Mouse (Mus musculus) heart, embryonic 15.5 days (tissue): Measurements from ENCODE around the gene Vash2. TPM values are rescaled to one million over a fixed set of nuclear protein-coding genes. Genes with fewer than 3 reads are reported as not detected.
A peak's percentile ranks its signal among the peaks of the same experiment; 100 is the strongest.

Experiments
- ATAC-seq: fragments of 200-750 bp; cut with Nextera tagmentation; replicated peaks from 2 replicates; pipeline ENCODE4 v1.8.0; 2017; ENCODE audit warnings: low read depth, moderate TSS enrichment; ENCODE audit not compliant: insufficient number of reproducible peaks, insufficient read depth, low FRiP score
- H3K27ac ChIP-seq: fragments of 300-500 bp; sonication (generic); 2 replicates; pipeline ENCODE4 v1.5.1; 2015; ENCODE audit warnings: mild to moderate bottlenecking, inconsistent platforms
- H3K27me3 ChIP-seq: fragments of 300-500 bp; sonication (generic); 2 replicates; pipeline ENCODE4 v1.6.1; 2015; ENCODE audit warnings: inconsistent platforms
- H3K36me3 ChIP-seq: fragments of 300-500 bp; sonication (generic); 2 replicates; pipeline ENCODE4 v1.6.1; 2015; ENCODE audit warnings: mild to moderate bottlenecking, inconsistent platforms
- H3K4me1 ChIP-seq: fragments of 300-500 bp; sonication (generic); replicated peaks from 2 replicates; pipeline ENCODE4 v1.6.1; 2015; ENCODE audit warnings: inconsistent platforms
- H3K4me2 ChIP-seq: fragments of 300-500 bp; sonication (generic); 2 replicates; pipeline ENCODE4 v1.6.1; 2015; ENCODE audit warnings: inconsistent platforms, mild to moderate bottlenecking, moderate library complexity
- H3K4me3 ChIP-seq: fragments of 300-500 bp; sonication (generic); 2 replicates; pipeline ENCODE4 v1.5.1; 2015; ENCODE audit warnings: mild to moderate bottlenecking, inconsistent platforms
- H3K9ac ChIP-seq: fragments of 300-500 bp; sonication (generic); 2 replicates; pipeline ENCODE4 v1.6.1; 2015; ENCODE audit warnings: mild to moderate bottlenecking, inconsistent platforms
- H3K9me3 ChIP-seq: fragments of 300-500 bp; sonication (generic); replicated peaks from 2 replicates; pipeline ENCODE4 v1.6.1; 2016; ENCODE audit warnings: inconsistent platforms
- WGBS: fragments of 180-500 bp; shearing (Covaris S2); methylation state at CpG from one replicate; pipeline ENCODE4 v1.1.7; 2015; ENCODE audit warnings: mixed read lengths; 5-methylcytosine and 5-hydroxymethylcytosine counted together
- polyA plus RNA-seq: library from polyadenylated mRNA; unstranded; fragments of >200 nt; fragmentation: Nextera tagmentation; extraction: Ambion mirVana; gene quantifications from 2 replicates; pipeline ENCODE4 v1.2.1, GENCODE M21; 2015

Gene Vash2
- polyA plus RNA-seq, 1 experiment from 2014 or later: 45.9 TPM

DNA sequence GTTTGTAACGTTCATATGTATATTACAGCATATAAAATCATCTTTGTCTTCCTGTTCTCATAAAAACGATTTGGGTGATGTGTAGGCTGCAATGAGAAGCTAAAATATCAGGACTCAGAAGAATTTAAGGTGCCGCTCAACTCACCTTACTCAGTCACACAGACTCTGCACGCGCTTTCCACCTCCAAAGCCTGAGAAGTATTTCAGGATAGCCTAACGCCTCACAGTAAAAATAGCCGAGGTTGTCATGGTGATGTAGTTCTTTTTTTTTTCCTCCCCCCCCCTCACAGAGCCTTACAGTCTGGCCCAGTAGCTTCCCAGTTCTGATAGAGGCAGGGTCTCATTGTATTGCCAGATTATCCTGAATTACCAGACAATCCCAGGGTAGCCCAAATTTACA, 60.2 kb downstream of the Vash2 start:
- H3K9me3 ChIP-seq: no peaks in the 10 kb centered on the region
- WGBS: 33% methylated on average over 7 of the region's 7 CpGs
- H3K4me3 ChIP-seq: no peak overlapping the region
- no peak overlapping the region for H3K4me2 ChIP-seq
- H3K4me1 ChIP-seq: no peaks in the 10 kb centered on the region
- H3K9ac ChIP-seq: no peak overlapping the region
- no peaks in the 10 kb centered on the region for H3K27me3 ChIP-seq
- ATAC-seq: no peak
- no peak overlapping the region for H3K27ac ChIP-seq
- no peaks in the 10 kb centered on the region for H3K36me3 ChIP-seq

DNA sequence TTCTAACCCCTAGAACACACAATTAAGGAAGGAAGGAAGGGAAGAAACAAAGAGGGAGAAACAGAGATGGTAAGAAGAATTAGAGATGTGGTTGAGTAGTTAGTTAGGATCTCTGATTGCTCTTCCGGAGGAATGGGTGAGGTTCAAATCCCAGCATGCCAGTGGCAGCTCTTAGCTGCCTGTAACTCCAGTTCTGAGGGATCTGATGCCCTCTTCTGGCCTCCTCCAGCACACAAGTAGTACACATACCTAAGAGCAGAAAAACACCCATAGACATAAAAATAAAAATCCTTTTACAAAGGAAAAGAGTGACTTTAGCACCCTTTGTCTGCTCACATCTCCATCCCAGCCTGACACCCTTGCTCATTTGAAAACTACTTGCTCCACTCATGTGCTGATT, 66.5 kb downstream of the Vash2 start:
- Histone ChIP-seq H3K9ac (no peak overlapping the region), H3K36me3 (no peaks in the 10 kb centered on the region), H3K4me3 (peak overlapping the region; percentile 74; the same call in 1 of the 2 replicates), H3K4me1 (peaks cover 11% of the 10 kb centered on the region), H3K4me2 (no peak overlapping the region), H3K27me3 (no peaks in the 10 kb centered on the region), H3K27ac (no peak overlapping the region), H3K9me3 (no peaks in the 10 kb centered on the region)
- 37% methylated on average over 1 of the region's 1 CpGs for WGBS
- no peak for ATAC-seq

DNA sequence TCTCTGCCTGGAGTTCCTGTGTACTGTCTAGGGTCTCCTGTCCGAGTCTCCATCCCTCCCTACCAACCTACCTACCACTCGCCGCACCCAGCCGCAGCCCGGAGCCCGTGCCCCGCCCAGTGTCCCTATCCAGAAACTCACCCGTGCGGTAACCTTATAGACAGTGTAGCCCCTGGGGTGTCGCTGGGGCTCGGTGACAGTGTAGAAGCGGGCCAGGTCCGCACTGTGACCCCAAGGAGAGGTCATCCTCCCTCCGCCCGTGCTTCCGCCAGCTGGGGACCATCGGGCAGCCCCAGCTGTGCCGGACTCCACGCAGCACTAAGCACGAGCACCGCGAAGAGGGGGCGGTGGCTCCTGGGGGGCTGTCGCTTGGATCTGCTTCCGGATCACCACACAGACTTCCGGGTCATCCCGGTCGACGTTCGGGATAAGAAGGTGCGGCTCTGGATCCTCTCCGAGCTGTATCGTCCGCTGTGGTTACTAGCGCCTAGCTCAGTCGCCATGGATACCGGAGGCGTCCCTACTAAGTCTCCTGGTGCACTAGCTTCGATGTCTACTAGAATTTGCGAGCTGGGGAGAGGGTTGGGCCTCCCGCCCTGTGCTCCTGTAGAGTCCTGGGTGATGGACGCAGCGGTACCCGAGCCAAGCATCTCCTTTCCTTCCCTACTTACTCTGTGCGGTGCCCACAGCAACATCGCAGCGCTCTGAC, 67.5 kb downstream of the Vash2 start, which contains the start of gene Rps6kc1:
Gene Rps6kc1 (minus strand): TSS at position 356 of the 709 bp plus-strand sequence.
- H3K27ac ChIP-seq: peak within 1 kb of the TSS; percentile 15; the same call in 1 of the 2 replicates
- H3K9ac ChIP-seq: peak within 1 kb of the TSS; percentile 80
- H3K4me2 ChIP-seq: peak within 1 kb of the TSS; percentile 83
- H3K27me3 ChIP-seq: no peaks in the 10 kb centered on the region
- H3K4me1 ChIP-seq: peaks cover 11% of the 10 kb centered on the region
- H3K4me3 ChIP-seq: peak within 1 kb of the TSS; percentile 74
- under 1% methylated on average over 47 of the region's 47 CpGs for WGBS
- no peaks in the 10 kb centered on the region for H3K9me3 ChIP-seq
- no peaks in the 10 kb centered on the region for H3K36me3 ChIP-seq
- peak; percentile 86 for ATAC-seq

DNA sequence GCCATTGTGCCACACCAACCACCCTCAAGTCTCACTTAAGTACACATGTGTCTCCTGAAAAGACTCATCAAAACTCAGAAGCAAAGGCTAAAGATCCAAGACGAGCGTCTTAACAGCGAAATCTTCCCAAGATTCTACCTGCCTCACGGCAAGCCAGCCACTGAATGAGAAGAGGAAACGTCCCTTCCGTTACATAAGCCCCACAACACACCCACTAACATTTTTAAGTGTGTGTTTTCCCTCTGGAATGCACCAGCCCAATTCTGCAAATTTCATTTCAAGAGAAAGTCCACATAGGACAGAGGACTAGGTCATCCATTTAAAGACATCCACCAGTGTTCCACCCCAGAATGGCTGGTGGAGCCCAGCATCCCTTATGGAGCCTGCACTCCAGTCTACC, 68.3 kb downstream of the Vash2 start:
- no peak overlapping the region for H3K27ac ChIP-seq
- H3K9me3 ChIP-seq: no peaks in the 10 kb centered on the region
- H3K36me3 ChIP-seq: no peaks in the 10 kb centered on the region
- peak overlapping the region; percentile 74 for H3K4me3 ChIP-seq
- H3K4me1 ChIP-seq: peaks cover 11% of the 10 kb centered on the region
- H3K4me2 ChIP-seq: peak overlapping the region; percentile 83
- WGBS: 64% methylated on average over 6 of the region's 6 CpGs
- ATAC-seq: no peak
- peak overlapping the region; percentile 80 for H3K9ac ChIP-seq
- no peaks in the 10 kb centered on the region for H3K27me3 ChIP-seq

DNA sequence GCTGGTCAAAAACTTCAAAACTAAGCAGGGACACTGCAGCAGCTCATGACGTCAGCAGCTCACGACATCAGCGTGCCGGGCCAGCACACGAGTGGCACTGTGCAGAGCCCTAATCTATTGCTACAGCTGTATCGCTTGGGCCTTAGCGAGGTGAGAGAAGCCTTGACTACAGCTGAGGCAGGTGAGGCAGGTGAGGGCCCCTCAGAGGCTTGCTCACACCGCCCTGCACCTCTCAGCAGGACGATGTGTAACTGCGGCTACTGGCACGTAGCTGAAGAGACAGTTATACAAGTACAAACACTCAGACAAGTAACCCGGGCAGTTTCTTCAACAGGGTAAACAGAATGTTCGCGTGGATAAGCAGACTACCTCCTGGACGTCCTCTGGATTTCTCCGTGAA, 74.4 kb downstream of the Vash2 start:
- H3K36me3 ChIP-seq: peaks cover 13% of the 10 kb centered on the region; the same call in 1 of the 2 replicates
- no peaks in the 10 kb centered on the region for H3K27me3 ChIP-seq
- no peaks in the 10 kb centered on the region for H3K9me3 ChIP-seq
- H3K9ac ChIP-seq: no peak overlapping the region
- no peak overlapping the region for H3K4me2 ChIP-seq
- 87% methylated on average over 16 of the region's 16 CpGs for WGBS
- ATAC-seq: no peak
- H3K27ac ChIP-seq: no peak overlapping the region
- H3K4me1 ChIP-seq: no peaks in the 10 kb centered on the region
- H3K4me3 ChIP-seq: no peak overlapping the region

DNA sequence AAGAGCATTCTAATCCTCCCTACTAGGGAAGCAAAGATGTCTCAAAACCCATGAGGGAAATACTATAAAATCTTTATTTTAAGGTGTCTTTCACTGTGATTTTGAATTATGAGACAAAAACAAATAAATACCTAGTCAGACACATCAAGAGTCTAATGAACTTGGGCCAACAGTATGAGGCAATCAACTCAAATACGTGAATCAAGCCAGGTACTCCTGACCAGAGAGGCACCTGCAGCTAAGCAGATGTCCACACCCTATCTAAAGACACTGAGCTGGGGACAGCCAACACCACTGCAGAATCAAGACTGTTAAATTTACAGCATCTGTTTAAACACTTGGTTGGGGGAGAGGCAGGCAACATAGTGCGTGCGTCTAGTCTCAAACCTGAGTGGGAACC, 75.0 kb downstream of the Vash2 start:
- H3K4me1 ChIP-seq: 0 out of 2 replicates have a peak, but pooled peaks cover 4% of the 10 kb centered on the region
- 95% methylated on average over 3 of the region's 3 CpGs for WGBS
- ATAC-seq: no peak
- H3K27me3 ChIP-seq: no peaks in the 10 kb centered on the region
- H3K27ac ChIP-seq: no peak overlapping the region
- H3K4me2 ChIP-seq: no peak overlapping the region
- H3K9ac ChIP-seq: no peak overlapping the region
- no peaks in the 10 kb centered on the region for H3K9me3 ChIP-seq
- peaks cover 13% of the 10 kb centered on the region; the same call in 1 of the 2 replicates for H3K36me3 ChIP-seq
- no peak overlapping the region for H3K4me3 ChIP-seq

DNA sequence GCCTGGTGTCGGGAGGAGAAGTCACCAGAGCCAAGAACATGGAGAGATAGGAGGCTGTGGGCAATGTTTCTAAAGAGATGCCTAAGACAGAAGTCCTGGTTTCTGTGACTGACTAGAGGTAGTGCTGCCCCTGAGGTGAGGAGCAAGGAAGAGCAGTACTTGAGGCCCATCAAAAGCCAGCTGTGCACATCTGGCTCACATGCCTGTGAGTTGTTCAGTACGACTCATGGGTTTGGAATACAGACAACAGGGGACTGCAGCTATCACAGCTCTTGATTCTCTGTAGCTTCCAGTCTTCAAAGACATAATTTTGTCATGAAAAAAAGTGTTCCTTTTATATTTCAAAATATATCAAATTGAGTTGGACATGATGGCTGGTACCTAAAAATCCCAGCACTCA, 78.0 kb downstream of the Vash2 start:
- Histone ChIP-seq H3K36me3 (peaks cover 16% of the 10 kb centered on the region; the same call in 1 of the 2 replicates), H3K27me3 (no peaks in the 10 kb centered on the region), H3K9me3 (no peaks in the 10 kb centered on the region), H3K4me3 (no peak overlapping the region), H3K9ac (no peak overlapping the region), H3K27ac (no peak overlapping the region), H3K4me2 (no peak overlapping the region), H3K4me1 (0 out of 2 replicates have a peak, but pooled peaks cover 5% of the 10 kb centered on the region)
- WGBS: 55% methylated on average over 2 of the region's 2 CpGs
- no peak for ATAC-seq

DNA sequence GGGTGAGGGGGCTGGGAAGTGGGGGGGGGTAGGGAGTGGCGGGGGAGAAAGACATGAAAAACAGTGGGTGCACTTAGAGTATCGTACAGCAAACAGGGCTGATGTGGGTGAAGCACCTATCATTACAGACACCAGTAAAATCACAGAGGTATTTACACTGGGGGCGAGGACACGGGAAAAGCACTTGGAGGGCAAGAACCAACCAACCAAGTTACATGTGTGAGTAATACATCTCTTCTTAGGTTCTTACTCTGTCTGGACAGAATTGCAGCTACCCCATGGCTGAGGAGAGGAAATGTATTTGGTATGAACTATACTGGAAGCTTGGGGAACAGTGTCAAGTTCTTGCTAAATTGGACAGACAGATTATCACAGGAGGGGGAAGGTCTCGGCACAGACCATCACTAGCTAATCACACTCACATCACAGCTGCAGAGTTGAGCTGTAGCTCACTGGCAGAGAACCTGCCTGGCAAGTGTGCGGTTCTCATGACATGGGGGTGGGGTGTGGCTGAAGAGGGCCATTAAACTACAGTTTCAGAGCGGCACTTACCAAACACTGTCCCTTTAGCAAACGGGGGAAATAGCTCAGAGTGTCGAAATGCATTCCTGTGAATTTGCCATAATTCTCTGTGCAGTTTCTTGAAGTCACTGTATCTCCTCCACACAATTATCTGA, 80.1 kb downstream of the Vash2 start:
- Histone ChIP-seq H3K9ac (no peak overlapping the region), H3K4me3 (no peak overlapping the region), H3K36me3 (peaks cover 11% of the 10 kb centered on the region; the same call in 1 of the 2 replicates), H3K4me2 (no peak overlapping the region), H3K4me1 (0 out of 2 replicates have a peak, but pooled peaks cover 5% of the 10 kb centered on the region), H3K27me3 (no peaks in the 10 kb centered on the region), H3K27ac (peak overlapping the region; percentile 12; the same call in 1 of the 2 replicates), H3K9me3 (no peaks in the 10 kb centered on the region)
- ATAC-seq: no peak
- 58% methylated on average over 9 of the region's 9 CpGs for WGBS

DNA sequence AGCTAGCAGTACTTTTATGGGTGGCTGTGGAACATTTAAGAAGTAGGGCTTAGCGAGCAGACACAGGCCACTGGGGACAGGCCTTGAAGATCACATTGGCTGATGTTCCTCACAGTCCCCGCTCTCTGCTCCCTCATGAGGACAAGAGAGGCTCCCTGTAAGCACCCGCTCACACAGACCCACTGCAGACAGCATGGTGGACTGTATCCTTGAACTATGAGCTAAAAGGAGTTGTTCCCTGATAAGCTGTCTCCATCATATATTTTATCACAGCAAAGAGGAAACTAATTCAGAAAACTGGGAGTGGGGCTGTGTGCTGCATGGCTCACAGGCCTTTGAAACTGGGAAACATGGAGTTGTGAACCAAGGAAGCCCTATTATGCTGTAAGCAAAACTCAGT, 80.9 kb downstream of the Vash2 start:
- no peak for ATAC-seq
- Histone ChIP-seq H3K4me3 (no peak overlapping the region), H3K4me2 (no peak overlapping the region), H3K9me3 (no peaks in the 10 kb centered on the region), H3K27me3 (no peaks in the 10 kb centered on the region), H3K9ac (no peak overlapping the region), H3K4me1 (0 out of 2 replicates have a peak, but pooled peaks cover 5% of the 10 kb centered on the region), H3K36me3 (peaks cover 3% of the 10 kb centered on the region; the same call in 1 of the 2 replicates), H3K27ac (no peak overlapping the region)
- 86% methylated on average over 3 of the region's 3 CpGs for WGBS
